Comparison of ENCODE assay signal across 27 mouse cellular contexts in genomic region chr5:137909564-137910262, GRCm38 (mm10). TPM values are rescaled to one million over a fixed set of nuclear protein-coding genes. Genes with fewer than 3 reads are reported as not detected.
DNase-seq lines count a peak whose midpoint lies in the region; ATAC-seq and TF ChIP-seq lines count a peak whose summit lies in the region.
"Had no signal": no experiment of that assay in that cellular context is flagged by ENCODE, and none has a peak within 500 bp of the region (broad histone marks: within the 10 kb centered on the region; RNA-seq: fewer than 3 reads in every experiment).

No protein-coding gene starts in this region.

- H3K27me3 ChIP-seq in kidney, postnatal 0 days (ENCODE audit: insufficient read depth, low read length) = no peaks in the 10 kb centered on the region
- no peaks in the 10 kb centered on the region for H3K27me3 ChIP-seq in kidney, embryonic 14.5 days (ENCODE audit: control insufficient read depth, insufficient read depth, low read length)
- H3K27me3 ChIP-seq in lung, embryonic 15.5 days = no peaks in the 10 kb centered on the region
- H3K27me3 ChIP-seq in lung, postnatal 0 days (replicated peaks; ENCODE audit: insufficient read depth, low read length) = no peaks in the 10 kb centered on the region
- no peaks in the 10 kb centered on the region for H3K27me3 ChIP-seq in CH12.LX (replicated peaks)
- H3K27me3 ChIP-seq: embryonic facial prominence, embryonic 13.5 days; forebrain, embryonic 13.5 days; forebrain, embryonic 15.5 days had no signal

- no peak overlapping the region for H3K9ac ChIP-seq in kidney, postnatal 0 days (ENCODE audit: low read depth, low read length)
- H3K9ac ChIP-seq in kidney, embryonic 14.5 days (ENCODE audit: low read depth, low read length) = no peak overlapping the region
- H3K9ac ChIP-seq in lung, embryonic 15.5 days = no peak overlapping the region
- H3K9ac ChIP-seq in lung, postnatal 0 days (replicated peaks; ENCODE audit: low read depth) = no peak overlapping the region
- no peak overlapping the region for H3K9ac ChIP-seq in CH12.LX (ENCODE audit: insufficient read depth, low read depth)
- H3K9ac ChIP-seq: embryonic facial prominence, embryonic 13.5 days; forebrain, embryonic 13.5 days; forebrain, embryonic 15.5 days; forebrain, postnatal 0 days had no signal

- WGBS in kidney, postnatal 0 days = 65% methylated on average over 3 of the region's 3 CpGs
- WGBS in kidney, embryonic 14.5 days = 72% methylated on average over 3 of the region's 3 CpGs
- 49% methylated on average over 3 of the region's 3 CpGs for WGBS in lung, embryonic 15.5 days
- whole genome bisulfite sequencing in lung, adult 2 months = 75% methylated on average over 3 of the region's 3 CpGs
- WGBS in lung, postnatal 0 days = 60% methylated on average over 3 of the region's 3 CpGs

- H3K36me3 ChIP-seq in kidney, postnatal 0 days (ENCODE audit: insufficient read depth, low read length) = no peaks in the 10 kb centered on the region
- no peaks in the 10 kb centered on the region for H3K36me3 ChIP-seq in kidney, embryonic 14.5 days (ENCODE audit: control insufficient read depth, insufficient read depth, low read length)
- H3K36me3 ChIP-seq in lung, embryonic 15.5 days = no peaks in the 10 kb centered on the region
- no peaks in the 10 kb centered on the region for H3K36me3 ChIP-seq in lung, postnatal 0 days (ENCODE audit: insufficient read depth, low read length)
- no peaks in the 10 kb centered on the region for H3K36me3 ChIP-seq in CH12.LX (replicated peaks in 1 of 2; ENCODE audit: control insufficient read depth in 1 of 2, insufficient read depth in 1 of 2, low read length in 1 of 2)
- H3K36me3 ChIP-seq: embryonic facial prominence, embryonic 13.5 days; forebrain, embryonic 15.5 days; G1E had no signal

- no peaks in the 10 kb centered on the region for H3K79me2 ChIP-seq in CH12.LX (replicated peaks; ENCODE audit: control insufficient read depth, extremely low read depth, insufficient read depth, poor library complexity, severe bottlenecking)

- peak; percentile 19 for DNase-seq in kidney, postnatal 0 days (ENCODE audit: low spot score)
- no peak for DNase-seq in lung, adult 2 months
- peak; percentile 23 for DNase-seq in lung, postnatal 0 days (ENCODE audit: low spot score)
- DNase-seq in lung, postnatal 14 days = no peak
- no peak for DNase-seq in CH12.LX (ENCODE audit: extremely low read depth)
- DNase-seq in urinary bladder, postnatal 36 days (ENCODE audit: low spot score in 2 of 2) = no peak
- DNase-seq: adrenal gland, adult 8-10 months; adrenal gland, postnatal 14 days; adrenal gland, postnatal 36 days; cerebellum, adult 11-12 months; cerebellum, adult 2 months; cerebellum, adult 9-10 months; cerebellum, postnatal 10 days; cerebellum, postnatal 25 days; forebrain, postnatal 0 days had no signal

- no peak for TF ChIP-seq CTCF in kidney, postnatal 0 days (IDR thresholded peaks at IDR 0.05; ENCODE audit: low read depth)
- no peak for TF ChIP-seq CTCF in lung, adult 2 months (IDR thresholded peaks at IDR 0.05; ENCODE audit: insufficient read depth, low read length)
- TF ChIP-seq CTCF in lung, postnatal 0 days (IDR thresholded peaks at IDR 0.05) = no peak
- TF ChIP-seq CTCF in CH12.LX (conservative IDR thresholded peaks at IDR 0.05 in 1 of 2, IDR thresholded peaks at IDR 0.05 in 1 of 2; ENCODE audit: low read depth in 2 of 2, low read length in 2 of 2) = no peak

- ATAC-seq in kidney, postnatal 0 days (replicated peaks; ENCODE audit: low FRiP score, low read depth) = no peak
- no peak for ATAC-seq in kidney, embryonic 14.5 days (ENCODE audit: low FRiP score, low TSS enrichment)
- peak; percentile 64 for ATAC-seq in lung, embryonic 15.5 days (ENCODE audit: borderline replicate concordance, extremely low read depth, low FRiP score, low TSS enrichment)
- peak; percentile 57; the same call in 1 of the 2 replicates for ATAC-seq in lung, postnatal 0 days
- ATAC-seq: activated CD4-positive, CD25-positive, alpha-beta regulatory T cell, adult 4 months; forebrain, embryonic 13.5 days; forebrain, embryonic 15.5 days; forebrain, postnatal 0 days; Patski had no signal

- dilution Hi-C loops in CH12.LX (cut with MboI; ENCODE audit: extremely low pct_ligation_motif_present, extremely low pct_unique_long_range_greater_than_20kb, low sequenced_read_pairs) = no loop called here

- TF ChIP-seq EP300 in lung, postnatal 0 days (IDR thresholded peaks at IDR 0.05) = no peak
- TF ChIP-seq EP300 in CH12.LX (IDR thresholded peaks at IDR 0.05; ENCODE audit: low read length) = no peak; the same call in 1 of the 2 replicates

- H3K4me3 ChIP-seq in kidney, postnatal 0 days (replicated peaks; ENCODE audit: low read depth, low read length) = no peak overlapping the region
- H3K4me3 ChIP-seq in kidney, embryonic 14.5 days (ENCODE audit: low read length) = no peak overlapping the region
- no peak overlapping the region for H3K4me3 ChIP-seq in lung, embryonic 15.5 days
- no peak overlapping the region for H3K4me3 ChIP-seq in lung, adult 2 months (replicated peaks; ENCODE audit: extremely low read depth, low read depth, low read length)
- H3K4me3 ChIP-seq in lung, postnatal 0 days (ENCODE audit: low read depth, low read length) = no peak overlapping the region
- no peak overlapping the region for H3K4me3 ChIP-seq in CH12.LX (replicated peaks in 1 of 3; ENCODE audit: low read depth in 2 of 3, low read length in 2 of 3, poor library complexity in 1 of 3)
- H3K4me3 ChIP-seq: embryonic facial prominence, embryonic 13.5 days; forebrain, embryonic 13.5 days; forebrain, embryonic 15.5 days had no signal

- no peak overlapping the region for H3K4me2 ChIP-seq in kidney, postnatal 0 days (ENCODE audit: low read length)
- H3K4me2 ChIP-seq in kidney, embryonic 14.5 days (replicated peaks; ENCODE audit: low read depth, low read length) = no peak overlapping the region
- no peak overlapping the region for H3K4me2 ChIP-seq in lung, embryonic 15.5 days
- H3K4me2 ChIP-seq in lung, postnatal 0 days (replicated peaks; ENCODE audit: low read depth, low read length) = no peak overlapping the region
- H3K4me2 ChIP-seq in CH12.LX (ENCODE audit: insufficient read depth, low read depth, poor library complexity, severe bottlenecking) = no peak overlapping the region
- H3K4me2 ChIP-seq: embryonic facial prominence, embryonic 13.5 days; forebrain, embryonic 13.5 days; forebrain, embryonic 15.5 days had no signal

- no peak for TF ChIP-seq POLR2A in lung, adult 2 months (IDR thresholded peaks at IDR 0.05; ENCODE audit: borderline replicate concordance, extremely low read depth, low read depth, low read length)
- no peak for TF ChIP-seq POLR2A in CH12.LX (IDR thresholded peaks at IDR 0.05; ENCODE audit: low read depth, low read length)

- no peaks in the 10 kb centered on the region for H3K4me1 ChIP-seq in kidney, postnatal 0 days (replicated peaks; ENCODE audit: insufficient read depth, low read length)
- no peaks in the 10 kb centered on the region for H3K4me1 ChIP-seq in kidney, embryonic 14.5 days (ENCODE audit: control insufficient read depth, insufficient read depth, low read length)
- H3K4me1 ChIP-seq in lung, embryonic 15.5 days = no peaks in the 10 kb centered on the region
- no peaks in the 10 kb centered on the region for H3K4me1 ChIP-seq in lung, adult 2 months (ENCODE audit: control insufficient read depth, insufficient read depth, low read length)
- H3K4me1 ChIP-seq in lung, postnatal 0 days (ENCODE audit: insufficient read depth, low read depth, low read length) = no peaks in the 10 kb centered on the region
- 0 out of 4 replicates have a peak, but pooled peaks cover 0 to under 1% of the 10 kb centered on the region in 2 experiments for H3K4me1 ChIP-seq in CH12.LX (ENCODE audit: control insufficient read depth in 1 of 2, insufficient read depth in 2 of 2)
- H3K4me1 ChIP-seq: embryonic facial prominence, embryonic 13.5 days; forebrain, embryonic 13.5 days; forebrain, embryonic 15.5 days had no signal

- no peak for TF ChIP-seq RAD21 in CH12.LX (IDR thresholded peaks at IDR 0.05; ENCODE audit: low read depth, low read length)

- in situ Hi-C loops in CH12.LX (cut with MboI; ENCODE audit: low pct_ligation_motif_present, low pct_unique_long_range_greater_than_20kb, low sequenced_read_pairs) = no loop called here

- no peak overlapping the region for H3K27ac ChIP-seq in kidney, postnatal 0 days
- H3K27ac ChIP-seq in kidney, embryonic 14.5 days (ENCODE audit: low read depth, low read length) = no peak overlapping the region
- peak overlapping the region; percentile 11; the same call in 1 of the 2 replicates for H3K27ac ChIP-seq in lung, embryonic 15.5 days
- H3K27ac ChIP-seq in lung, postnatal 0 days (ENCODE audit: low read length) = no peak overlapping the region
- H3K27ac ChIP-seq in CH12.LX (ENCODE audit: insufficient read depth, low read depth) = no peak overlapping the region
- H3K27ac ChIP-seq: embryonic facial prominence, embryonic 13.5 days; forebrain, embryonic 13.5 days; forebrain, embryonic 15.5 days had no signal

- no peaks in the 10 kb centered on the region for H3K9me3 ChIP-seq in kidney, postnatal 0 days (replicated peaks; ENCODE audit: low read length)
- no peaks in the 10 kb centered on the region for H3K9me3 ChIP-seq in kidney, embryonic 14.5 days (ENCODE audit: control insufficient read depth, low read length)
- no peaks in the 10 kb centered on the region for H3K9me3 ChIP-seq in lung, embryonic 15.5 days
- no peaks in the 10 kb centered on the region for H3K9me3 ChIP-seq in lung, postnatal 0 days (ENCODE audit: low read length)
- H3K9me3 ChIP-seq in CH12.LX (replicated peaks; ENCODE audit: low read length) = no peaks in the 10 kb centered on the region
- H3K9me3 ChIP-seq: embryonic facial prominence, embryonic 13.5 days; forebrain, embryonic 13.5 days; forebrain, embryonic 15.5 days; G1E had no signal

RNA-seq across cellular contexts. Expression of gene Cyp3a13, which starts 11.7 kb away (rescaled TPM):
- 0.13 and 0.20 TPM in 2 replicates for polyA plus RNA-seq in kidney, postnatal 0 days (2015; fragmentation: Nextera tagmentation; extraction: Ambion mirVana)
- polyA plus RNA-seq in kidney, embryonic 14.5 days (2014; fragmentation: Nextera tagmentation; extraction: Ambion mirVana) = not detected in 2 replicates
- 0.33 and 0.37 TPM in 2 replicates for polyA plus RNA-seq in lung, embryonic 15.5 days (2015; fragmentation: Nextera tagmentation; extraction: Ambion mirVana)
- polyA plus RNA-seq in lung, adult 2 months (2012; rRNA removed) = 0.71 and 1.2 TPM in 2 replicates
- 2.1 and 2.6 TPM in 2 replicates for polyA plus RNA-seq in lung, postnatal 0 days (2015; fragmentation: Nextera tagmentation; extraction: Ambion mirVana)
- total RNA-seq in CH12.LX (2012; rRNA removed) (not detected in 2 replicates), CH12.LX (2014; rRNA removed) (not detected in 2 replicates)
- 0.16 TPM in 1 of 2 replicates, not detected in the other for polyA plus RNA-seq in CH12.LX (2012; ENCODE audit: insufficient read length, low read depth)
- total RNA-seq: forebrain, postnatal 0 days had no signal
- polyA plus RNA-seq: activated CD4-positive, CD25-positive, alpha-beta regulatory T cell, adult 4 months; C2C12; embryonic facial prominence, embryonic 11.5 days; embryonic facial prominence, embryonic 13.5 days; forebrain, embryonic 11.5 days; forebrain, embryonic 13.5 days; forebrain, embryonic 15.5 days; forebrain, postnatal 0 days; G1E had no signal

RNA-seq across cellular contexts. Expression of gene Pilrb2, which starts 38.1 kb away (rescaled TPM):
- polyA plus RNA-seq in kidney, postnatal 0 days (2015; fragmentation: Nextera tagmentation; extraction: Ambion mirVana) = 0.16 and 0.84 TPM in 2 replicates
- 0.61 and 0.76 TPM in 2 replicates for polyA plus RNA-seq in kidney, embryonic 14.5 days (2014; fragmentation: Nextera tagmentation; extraction: Ambion mirVana)
- polyA plus RNA-seq in lung, embryonic 15.5 days (2015; fragmentation: Nextera tagmentation; extraction: Ambion mirVana) = 0.83 and 1.1 TPM in 2 replicates
- polyA plus RNA-seq in lung, adult 2 months (2012; rRNA removed) = 7.9 and 12.1 TPM in 2 replicates
- 6.1 and 6.2 TPM in 2 replicates for polyA plus RNA-seq in lung, postnatal 0 days (2015; fragmentation: Nextera tagmentation; extraction: Ambion mirVana)
- total RNA-seq in CH12.LX (2012; rRNA removed) = not detected in 2 replicates
- not detected in 2 replicates for total RNA-seq in CH12.LX (2014; rRNA removed)
- polyA plus RNA-seq in CH12.LX (2012; ENCODE audit: insufficient read length, low read depth) = not detected in 2 replicates
- total RNA-seq: forebrain, postnatal 0 days had no signal
- polyA plus RNA-seq: activated CD4-positive, CD25-positive, alpha-beta regulatory T cell, adult 4 months; C2C12; embryonic facial prominence, embryonic 11.5 days; embryonic facial prominence, embryonic 13.5 days; forebrain, embryonic 11.5 days; forebrain, embryonic 13.5 days; forebrain, embryonic 15.5 days; forebrain, postnatal 0 days; Patski had no signal

RNA-seq across cellular contexts. Expression of gene Pilrb1, which starts 51.8 kb away (rescaled TPM):
- 0.39 and 0.45 TPM in 2 replicates for polyA plus RNA-seq in kidney, postnatal 0 days (2015; fragmentation: Nextera tagmentation; extraction: Ambion mirVana)
- polyA plus RNA-seq in kidney, embryonic 14.5 days (2014; fragmentation: Nextera tagmentation; extraction: Ambion mirVana) = 0.31 and 0.84 TPM in 2 replicates
- polyA plus RNA-seq in lung, embryonic 15.5 days (2015; fragmentation: Nextera tagmentation; extraction: Ambion mirVana) = 0.76 and 0.78 TPM in 2 replicates
- 7.3 and 16.5 TPM in 2 replicates for polyA plus RNA-seq in lung, adult 2 months (2012; rRNA removed)
- polyA plus RNA-seq in lung, postnatal 0 days (2015; fragmentation: Nextera tagmentation; extraction: Ambion mirVana) = 3.6 and 4.7 TPM in 2 replicates
- total RNA-seq in CH12.LX (2012; rRNA removed) (not detected in 2 replicates), CH12.LX (2014; rRNA removed) (not detected in 2 replicates)
- not detected in 2 replicates for polyA plus RNA-seq in CH12.LX (2012; ENCODE audit: insufficient read length, low read depth)
- total RNA-seq: forebrain, postnatal 0 days had no signal
- polyA plus RNA-seq: C2C12; cerebellum, adult 2 months; cortical plate, adult 2 months; embryonic facial prominence, embryonic 11.5 days; embryonic facial prominence, embryonic 13.5 days; forebrain, embryonic 11.5 days; forebrain, embryonic 13.5 days; forebrain, embryonic 15.5 days; forebrain, postnatal 0 days; G1E; Patski had no signal

RNA-seq across cellular contexts. Expression of gene Gjc3, which starts 53.2 kb away (rescaled TPM):
- polyA plus RNA-seq in kidney, postnatal 0 days (2015; fragmentation: Nextera tagmentation; extraction: Ambion mirVana) = 0.03 and 0.09 TPM in 2 replicates
- polyA plus RNA-seq in kidney, embryonic 14.5 days (2014; fragmentation: Nextera tagmentation; extraction: Ambion mirVana) = not detected in 2 replicates
- 0.10 and 0.12 TPM in 2 replicates for polyA plus RNA-seq in lung, embryonic 15.5 days (2015; fragmentation: Nextera tagmentation; extraction: Ambion mirVana)
- polyA plus RNA-seq in lung, adult 2 months (2012; rRNA removed) = 0.03 and 0.33 TPM in 2 replicates
- not detected in 2 replicates for polyA plus RNA-seq in lung, postnatal 0 days (2015; fragmentation: Nextera tagmentation; extraction: Ambion mirVana)
- not detected in 2 replicates for total RNA-seq in CH12.LX (2012; rRNA removed)
- not detected in 2 replicates for total RNA-seq in CH12.LX (2014; rRNA removed)
- not detected in 2 replicates for polyA plus RNA-seq in CH12.LX (2012; ENCODE audit: insufficient read length, low read depth)
- polyA plus RNA-seq: activated CD4-positive, CD25-positive, alpha-beta regulatory T cell, adult 4 months; C2C12; embryonic facial prominence, embryonic 11.5 days; forebrain, embryonic 11.5 days; G1E; Patski had no signal

Comparison
In these comparisons a context has a peak if more than half of its experiments do, and no peak if none do; other contexts are left out.
1. DNase-seq: peak in kidney, postnatal 0 days (single experiment) and lung, postnatal 0 days (single experiment); none in lung, adult 2 months (single experiment), lung, postnatal 14 days (single experiment), CH12.LX (single experiment) and urinary bladder, postnatal 36 days (0 of 2).
2. ATAC-seq: peak in lung, embryonic 15.5 days (single experiment) and lung, postnatal 0 days (single experiment); none in kidney, postnatal 0 days (single experiment) and kidney, embryonic 14.5 days (single experiment).